Mouse (Mus musculus) right cerebral cortex, adult 2 months (tissue): Measurements from ENCODE around the gene Fam216a.

ENCODE experiments used
- DNase-seq, 2 experiments: peaks; one replicate each; pipeline ENCODE4 v3.0.0; 2021 to 2022; ENCODE audit warnings: low spot score in 2 of 2

Gene Fam216a

DNA sequence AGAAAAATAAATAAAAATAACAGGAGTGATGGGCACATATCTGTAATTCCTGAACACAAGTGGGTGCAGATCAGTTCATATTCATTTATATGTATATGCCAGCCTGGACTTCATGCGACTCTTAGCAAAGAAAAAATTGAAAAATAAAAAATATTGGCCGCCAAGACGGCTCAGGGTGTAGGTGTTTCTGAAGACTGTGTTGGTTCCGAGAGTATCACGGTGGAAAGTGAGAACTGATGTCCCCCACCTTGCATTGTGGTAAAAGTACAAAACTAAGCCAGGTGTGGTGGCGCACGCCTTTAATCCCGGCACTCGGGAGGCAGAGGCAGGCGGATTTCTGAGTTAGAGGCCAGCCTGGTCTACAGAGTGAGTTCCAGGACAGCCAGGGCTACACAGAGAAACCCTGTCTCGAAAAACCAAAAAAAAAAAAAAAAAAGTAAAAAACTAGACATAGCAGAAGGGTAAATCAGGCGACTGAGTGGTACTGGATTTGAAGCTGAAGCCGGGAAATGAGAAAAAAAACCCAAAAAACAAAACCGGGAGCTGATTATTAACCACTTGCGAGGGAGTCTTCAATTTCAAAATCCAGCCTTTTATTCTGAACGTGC is 19.1 kb upstream of the Fam216a start:
- no peak for DNase-seq

DNA sequence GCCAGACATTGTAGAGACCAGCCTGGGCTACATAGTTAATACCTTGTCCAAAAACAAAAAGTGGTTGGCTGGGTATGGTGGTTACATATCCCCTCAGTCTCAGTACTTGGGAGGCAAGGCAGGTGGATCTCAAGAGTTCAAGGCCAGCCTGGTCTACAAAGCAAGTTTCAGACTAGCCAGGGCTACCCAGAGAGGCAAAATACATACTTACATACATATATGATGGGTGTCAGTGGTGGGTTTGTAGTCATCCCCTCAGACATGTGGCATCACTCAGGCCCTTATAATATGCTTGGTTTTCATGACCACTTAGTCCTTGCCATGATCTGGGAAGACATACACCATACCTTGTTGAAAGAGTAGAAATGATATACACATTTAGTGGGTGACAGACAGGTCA is 18.5 kb upstream of the Fam216a start:
- no peak for DNase-seq

DNA sequence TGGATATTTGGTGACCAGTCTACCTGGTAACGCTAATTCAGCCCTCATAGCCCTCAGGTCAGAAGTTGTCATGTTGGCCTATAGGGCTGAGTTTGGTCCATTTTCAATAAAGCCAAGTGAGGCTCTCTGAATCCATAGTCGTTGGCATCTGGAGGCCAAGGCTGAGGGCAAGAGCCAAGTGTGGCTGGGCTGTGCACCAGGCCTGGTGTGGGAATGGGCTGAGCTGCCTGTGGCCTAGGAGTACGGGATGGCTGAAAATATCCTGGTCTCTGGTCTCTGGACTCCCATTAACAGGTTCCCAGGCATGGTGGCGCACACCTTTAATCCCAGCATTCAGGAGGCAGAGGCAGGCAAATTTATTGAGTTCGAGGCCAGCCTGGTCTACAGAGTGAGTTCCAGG is 17.8 kb upstream of the Fam216a start:
- no peak for DNase-seq

DNA sequence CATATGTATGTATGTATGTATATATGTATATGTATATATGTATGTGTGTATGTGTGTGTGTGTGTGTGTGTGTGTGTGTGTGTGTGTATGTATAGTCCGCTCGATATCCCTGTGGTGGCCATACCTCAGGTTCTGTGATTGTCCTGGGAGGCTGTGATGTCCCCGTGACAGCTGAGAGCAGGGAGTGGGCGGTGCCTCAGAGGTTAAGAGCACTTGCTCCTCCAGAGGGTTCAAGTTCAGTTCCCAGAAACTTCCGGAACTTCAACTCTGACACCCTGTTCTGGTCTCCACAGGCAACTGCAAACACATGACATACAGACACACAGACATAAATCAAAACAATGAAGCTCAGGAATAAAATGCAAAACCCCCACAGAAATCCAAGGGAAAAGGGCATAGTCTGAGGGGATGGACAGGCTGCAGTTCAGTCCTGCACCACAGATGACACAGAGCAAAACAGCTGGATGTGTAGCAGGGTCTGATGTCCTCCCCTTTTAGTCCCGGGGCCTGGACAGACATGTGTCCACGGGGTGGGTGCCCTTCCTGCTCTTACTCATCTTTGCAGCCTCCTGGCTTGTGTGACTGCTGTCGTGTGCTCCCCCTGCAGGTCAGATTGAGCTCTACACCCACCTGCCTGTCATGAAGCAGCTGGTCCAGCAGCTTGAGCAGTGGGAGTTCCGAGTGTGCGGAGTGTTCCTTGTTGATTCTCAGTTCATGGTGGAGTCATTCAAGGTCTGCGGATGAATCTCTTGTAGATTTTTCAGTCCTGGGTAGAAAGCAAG is 7.4 kb upstream of the Fam216a start:
- DNase-seq: peak; percentile 82 to 88

DNA sequence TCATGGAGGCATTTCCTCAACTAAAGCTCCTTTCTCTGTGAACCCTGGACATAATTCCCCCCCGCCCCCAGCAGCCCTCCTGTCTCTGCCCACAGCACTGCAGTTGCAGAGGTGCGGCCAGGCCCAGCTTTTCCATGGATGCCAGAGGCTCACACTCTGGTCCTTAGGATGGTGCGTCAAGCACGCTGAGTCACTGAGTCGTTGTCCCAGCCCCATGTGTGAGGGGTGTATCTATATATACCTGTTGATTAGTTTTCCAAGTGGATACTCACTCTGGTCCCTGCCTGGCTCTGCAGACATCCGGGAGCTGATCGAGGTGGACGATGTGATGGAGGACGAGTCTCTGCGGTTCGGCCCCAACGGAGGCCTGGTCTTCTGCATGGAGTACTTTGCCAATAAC is 6.0 kb upstream of the Fam216a start:
- no peak for DNase-seq

DNA sequence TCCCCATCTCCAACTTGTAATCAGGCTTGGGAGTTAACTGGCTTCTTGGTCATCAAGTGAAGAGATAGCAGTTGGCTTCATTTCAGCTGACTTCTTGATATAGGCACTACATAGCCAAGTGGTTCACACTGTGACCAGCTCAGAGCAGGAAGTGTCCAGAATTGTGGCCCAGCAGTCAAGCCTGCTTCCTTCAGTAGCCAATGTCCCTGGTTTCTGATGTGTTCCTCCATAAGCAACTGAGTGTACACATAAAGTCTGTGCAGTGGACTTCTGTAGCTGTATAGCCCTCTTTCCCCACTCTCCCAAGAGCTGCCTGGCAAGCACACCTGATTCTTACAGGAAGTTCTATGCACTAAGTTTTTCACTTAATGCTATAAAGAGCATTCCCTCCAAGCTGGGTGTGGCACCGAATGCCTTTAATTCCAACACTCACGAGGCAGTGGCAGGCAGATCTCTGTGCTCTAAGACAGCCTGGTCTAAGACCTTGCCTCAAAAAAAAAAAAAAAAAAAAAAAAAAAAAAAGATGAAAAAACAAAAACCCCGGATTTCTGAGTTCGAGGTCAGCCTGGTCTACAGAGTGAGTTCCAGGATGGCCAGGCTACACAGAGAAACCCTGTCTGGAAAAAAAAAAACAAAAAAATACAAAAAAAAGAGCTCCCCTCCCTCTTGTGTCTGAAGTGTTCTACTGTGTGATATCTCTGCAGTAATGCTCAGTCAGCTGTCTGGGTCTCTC is 5.1 kb upstream of the Fam216a start:
- DNase-seq: no peak

DNA sequence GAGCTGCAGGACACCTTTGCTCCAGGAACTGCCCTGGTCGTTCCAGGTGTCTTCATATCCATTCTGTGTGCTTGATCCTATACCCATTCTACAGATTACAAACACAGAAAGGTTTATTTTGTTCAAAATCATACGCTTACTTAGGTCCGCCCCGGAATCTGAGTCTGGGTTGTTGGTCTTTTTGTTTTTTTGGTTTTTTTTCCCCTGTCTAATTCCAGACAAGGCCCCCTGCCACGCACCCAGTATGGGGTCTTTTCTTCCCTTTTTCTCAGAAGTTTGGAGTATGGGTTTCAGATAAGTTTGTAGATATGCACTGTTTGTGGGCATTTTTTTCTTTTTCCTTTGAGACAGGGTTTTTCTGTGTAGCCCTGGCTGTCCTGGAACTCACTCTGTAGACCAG is 714 bp upstream of the Fam216a start:
- DNase-seq: no peak

DNA sequence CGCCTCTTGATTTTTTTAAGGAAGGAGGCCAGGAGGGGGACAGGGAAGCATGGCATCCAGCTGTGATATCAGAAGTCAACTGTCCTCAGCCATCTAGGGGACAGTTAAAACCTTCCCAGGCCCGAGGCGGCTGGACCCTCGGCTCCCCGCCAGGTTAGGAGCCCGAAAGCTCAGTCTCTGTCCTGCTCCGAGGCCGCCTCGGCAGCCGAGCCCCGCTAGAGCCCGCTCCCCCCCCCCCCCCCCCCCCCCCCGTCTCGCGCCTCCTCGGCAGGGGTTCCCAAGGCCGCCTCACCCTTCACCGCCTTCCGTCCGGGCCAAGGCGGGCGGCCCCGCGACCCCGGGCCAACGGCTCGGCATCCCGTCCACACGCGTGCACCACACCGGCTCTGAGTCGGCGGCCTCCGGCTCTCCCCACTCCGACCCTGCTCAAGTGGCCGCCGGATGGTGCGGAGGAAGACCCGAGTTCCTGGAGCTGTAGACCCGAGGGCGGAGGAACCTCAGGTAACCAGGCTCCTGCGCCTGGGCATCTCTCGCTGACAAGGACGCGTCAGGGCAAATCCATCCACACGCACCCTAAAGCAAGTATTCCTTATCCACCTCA is 473 bp downstream of the Fam216a start, which contains the start of gene Gpn3:
Gene Gpn3, plus strand, starts transcription at position 286 of the 601 bp plus-strand sequence.
- no peak for DNase-seq

DNA sequence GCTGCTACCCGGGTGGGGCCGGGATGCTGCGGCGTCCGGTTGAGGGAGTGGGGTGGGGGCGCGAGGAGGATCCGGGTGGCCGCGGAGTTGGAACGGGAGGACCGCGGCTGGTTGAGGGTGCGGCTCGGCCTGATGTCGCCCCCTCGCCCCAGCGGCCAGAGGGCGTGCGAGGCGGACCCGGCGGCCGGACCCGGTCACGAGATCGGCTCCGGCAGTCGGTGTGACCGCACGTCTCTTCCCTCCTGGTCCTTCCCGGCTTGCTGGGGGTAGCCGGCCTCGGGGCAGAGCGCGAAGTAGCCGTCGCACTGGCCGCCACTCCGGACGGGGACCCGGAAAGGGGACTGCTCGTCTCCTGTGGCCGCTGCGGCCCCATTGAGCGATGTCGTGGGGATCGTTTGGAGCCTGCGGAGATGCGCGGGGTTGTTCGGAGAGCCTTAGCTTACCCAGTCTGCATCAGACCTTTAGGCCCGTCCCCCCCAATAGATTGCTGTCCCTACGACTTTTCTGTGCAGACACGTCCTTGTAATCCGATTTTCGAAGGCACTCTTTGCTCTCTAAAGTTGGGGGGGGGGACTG is 17.6 kb downstream of the Fam216a start:
- no peak for DNase-seq

DNA sequence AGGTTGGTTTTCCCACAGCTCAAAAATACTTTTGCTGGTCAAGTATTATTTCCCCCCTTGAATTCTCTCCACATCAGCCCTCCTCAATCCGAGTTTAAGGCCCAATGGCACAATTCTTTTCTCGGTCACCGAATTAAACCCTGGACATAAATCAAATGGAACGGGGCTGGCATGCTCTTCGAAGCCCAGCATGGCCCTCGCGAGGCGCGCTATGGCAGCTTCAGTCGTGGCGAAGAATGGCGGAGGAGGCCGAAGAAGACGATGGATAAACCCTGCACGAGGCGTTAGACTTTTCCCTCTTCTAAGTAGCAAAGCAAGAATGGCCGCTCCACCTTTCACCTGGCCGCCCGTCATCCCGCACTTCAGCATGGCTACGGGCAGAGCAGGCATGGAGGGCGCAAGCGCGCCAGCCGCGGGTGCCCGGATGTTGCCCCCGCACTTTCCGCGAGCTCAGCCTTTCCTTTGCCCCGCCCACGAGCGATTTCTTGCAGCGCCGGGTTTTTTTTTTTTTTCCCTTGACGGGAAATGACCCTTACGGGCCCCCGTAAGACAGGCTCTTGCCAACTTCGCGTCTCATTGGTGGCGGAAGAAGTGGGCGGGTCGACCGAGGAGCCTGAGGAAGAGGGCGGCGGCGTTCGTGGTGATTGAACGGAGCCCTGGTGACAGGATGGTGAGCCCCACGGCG is 18.2 kb downstream of the Fam216a start, which contains the start of the genes Rad9b and Vps29:
Gene Rad9b, minus strand, starts transcription at position 427 of the 685 bp plus-strand sequence.
Gene Vps29, plus strand, starts transcription at position 563 of the 685 bp plus-strand sequence.
- peak; percentile 97 to 99 for DNase-seq

DNA sequence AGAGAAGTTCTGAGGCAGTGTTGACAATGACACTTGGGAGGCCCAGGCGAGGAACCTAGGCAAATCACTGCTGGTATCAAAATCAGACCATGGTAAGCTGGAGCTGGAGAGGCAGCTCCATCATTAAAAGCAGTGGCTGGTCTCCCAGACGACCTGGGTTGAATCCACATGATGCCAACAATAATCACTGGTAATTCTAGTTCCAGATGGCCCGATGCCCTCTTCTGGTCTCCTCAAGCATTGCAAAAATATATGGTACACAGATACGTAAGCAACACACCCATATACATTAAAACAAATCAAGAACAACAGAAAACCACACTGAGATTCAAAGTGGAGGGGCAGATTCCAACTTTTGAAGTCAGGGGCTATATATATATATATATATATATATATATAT is 26.4 kb downstream of the Fam216a start:
- DNase-seq: no peak

DNA sequence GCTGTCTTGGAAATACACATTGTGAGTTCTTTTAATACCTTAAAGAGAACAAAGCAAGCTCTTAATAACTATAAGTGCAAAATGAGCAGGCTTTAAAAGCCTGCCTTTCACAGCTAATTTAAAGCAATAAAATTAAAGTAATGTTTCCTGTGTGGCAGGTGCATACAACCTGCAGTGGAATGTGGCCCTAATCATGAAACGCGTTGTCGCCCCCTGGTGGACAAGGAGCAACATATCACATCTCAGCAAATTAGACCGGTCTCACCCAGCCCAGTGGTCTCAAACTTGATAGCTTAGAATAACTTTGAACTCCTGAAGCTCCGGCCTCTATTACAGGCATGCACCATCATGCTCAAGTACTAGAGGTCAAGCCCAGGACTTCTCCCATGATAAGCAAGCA is 27.9 kb downstream of the Fam216a start:
- peak; percentile 74 to 83 for DNase-seq

DNA sequence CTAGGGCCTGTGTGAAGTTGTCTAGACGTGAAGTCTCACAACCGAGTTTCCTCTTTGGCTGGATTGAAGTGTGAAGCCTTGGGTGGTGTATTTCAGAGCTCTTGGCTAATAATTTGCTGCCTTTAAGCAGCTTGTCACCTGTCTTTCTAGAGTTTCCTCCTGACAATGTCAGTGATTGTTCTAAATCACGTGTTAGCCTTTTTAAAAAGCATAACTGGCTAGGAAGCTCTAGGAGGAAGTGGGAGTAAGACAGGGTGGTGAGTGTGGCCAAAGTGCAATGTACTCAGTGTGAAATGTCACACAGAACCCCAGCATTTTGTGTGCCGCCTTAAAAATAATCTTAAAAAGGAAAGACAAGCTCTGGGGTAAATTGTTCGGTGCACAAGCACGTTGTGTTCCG is 28.4 kb downstream of the Fam216a start:
- no peak for DNase-seq

DNA sequence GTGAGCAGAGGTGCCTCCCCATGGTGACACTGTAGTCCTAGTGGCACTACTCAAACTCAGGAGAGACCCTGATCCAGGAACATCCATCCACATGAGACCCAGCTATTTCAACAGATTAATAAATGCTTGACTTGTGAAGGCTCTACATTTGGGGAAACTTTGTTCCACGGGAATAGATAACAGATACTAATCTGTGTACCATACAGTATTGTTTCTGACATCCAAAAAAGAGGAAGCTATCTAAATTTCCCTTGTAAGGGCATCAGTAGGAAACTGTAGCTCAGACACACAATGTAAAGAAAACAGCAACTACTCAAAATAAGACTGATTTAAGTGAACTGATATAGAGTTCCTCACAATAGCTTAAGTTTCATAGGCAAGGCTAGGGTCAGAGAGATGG is 29.3 kb downstream of the Fam216a start:
- no peak for DNase-seq

DNA sequence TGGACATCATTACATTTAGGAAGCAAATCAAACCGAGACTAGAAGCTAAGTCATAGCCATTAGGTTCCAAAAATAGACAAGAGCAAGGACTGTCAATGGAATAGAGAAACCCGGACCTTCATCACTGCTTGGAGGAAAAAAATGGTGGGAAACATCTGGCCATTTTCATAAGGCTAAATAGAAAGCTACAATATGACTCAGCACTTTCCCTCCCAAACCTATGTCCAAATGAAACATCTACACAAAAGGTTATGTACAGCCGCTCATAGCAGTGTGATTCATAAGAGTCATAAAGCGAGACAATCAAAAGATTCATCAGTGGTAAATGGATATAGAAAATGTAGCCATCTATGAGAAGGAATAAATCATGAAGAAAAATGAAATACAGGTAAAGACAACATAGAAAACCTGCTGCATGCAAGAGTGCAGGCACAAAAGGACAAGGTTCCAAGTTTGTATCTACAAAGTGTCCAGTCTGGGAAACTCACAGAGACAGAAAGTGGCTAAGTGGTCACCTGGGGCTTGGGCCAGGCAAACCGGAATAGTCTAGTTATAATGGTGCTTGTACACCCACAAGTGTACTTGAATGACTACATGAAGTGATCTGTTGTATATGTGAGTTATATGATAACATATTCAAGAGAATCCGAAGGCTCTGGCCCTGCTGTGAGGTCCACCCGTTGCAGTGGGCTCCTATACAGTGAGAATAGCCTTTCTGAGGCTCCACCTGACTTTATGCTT is 35.4 kb downstream of the Fam216a start:
- no peak for DNase-seq

DNA sequence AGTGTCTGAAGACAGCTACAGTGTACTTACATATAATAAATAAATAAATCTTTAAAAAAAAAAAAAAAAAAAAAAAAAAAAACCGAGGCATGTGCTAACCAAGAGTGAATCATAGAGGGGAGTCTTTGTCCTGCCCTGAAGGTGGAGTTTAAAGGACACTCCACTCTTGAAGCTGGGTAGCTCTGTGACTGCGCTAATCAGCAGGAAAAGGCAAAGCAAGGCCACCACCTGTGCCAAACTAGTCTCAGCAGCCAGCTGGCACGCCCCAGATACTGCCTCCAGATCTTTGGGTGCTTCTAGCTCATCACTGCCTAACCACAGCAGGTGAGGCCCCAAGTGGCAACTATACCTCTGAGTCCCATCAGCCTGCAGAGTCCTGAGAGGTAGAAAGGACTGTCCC is 37.5 kb downstream of the Fam216a start:
- DNase-seq: no peak

DNA sequence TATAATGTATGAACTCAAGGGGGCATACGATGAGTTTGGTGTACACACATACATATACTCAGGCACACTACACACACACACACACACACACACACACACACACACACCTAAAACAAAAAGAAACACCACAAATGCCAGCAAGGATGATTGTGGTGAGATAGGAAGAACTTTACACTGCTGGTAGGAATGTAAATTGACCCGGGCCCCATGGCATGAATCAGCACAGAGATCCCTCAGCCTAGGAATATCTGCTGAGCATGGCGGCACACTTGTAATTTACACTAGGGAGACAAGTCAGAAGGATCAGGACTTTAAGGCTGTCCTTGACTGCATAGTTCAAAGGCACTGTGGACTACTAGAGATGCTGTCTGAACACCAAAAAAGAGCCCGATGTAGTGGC is 41.9 kb downstream of the Fam216a start:
- no peak for DNase-seq

DNA sequence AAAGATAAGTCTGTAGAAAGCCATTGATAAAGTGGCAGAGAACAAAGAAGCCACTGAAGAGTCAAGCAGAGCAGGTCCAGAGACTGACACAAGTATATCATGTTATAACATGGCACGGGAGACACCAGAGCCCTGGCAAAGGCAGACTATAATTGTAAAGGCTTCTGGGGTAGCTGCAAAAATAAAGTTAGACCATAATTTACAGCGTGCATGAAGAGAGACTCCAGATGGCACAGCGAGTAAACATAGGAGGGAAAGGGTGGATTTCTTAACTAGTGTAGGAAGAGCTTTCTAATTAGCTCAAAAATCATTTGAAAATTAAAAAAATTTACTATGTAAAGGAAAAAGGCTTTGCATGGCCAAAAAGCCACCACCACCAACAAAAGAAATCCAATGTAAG is 44.9 kb downstream of the Fam216a start:
- DNase-seq: no peak

DNA sequence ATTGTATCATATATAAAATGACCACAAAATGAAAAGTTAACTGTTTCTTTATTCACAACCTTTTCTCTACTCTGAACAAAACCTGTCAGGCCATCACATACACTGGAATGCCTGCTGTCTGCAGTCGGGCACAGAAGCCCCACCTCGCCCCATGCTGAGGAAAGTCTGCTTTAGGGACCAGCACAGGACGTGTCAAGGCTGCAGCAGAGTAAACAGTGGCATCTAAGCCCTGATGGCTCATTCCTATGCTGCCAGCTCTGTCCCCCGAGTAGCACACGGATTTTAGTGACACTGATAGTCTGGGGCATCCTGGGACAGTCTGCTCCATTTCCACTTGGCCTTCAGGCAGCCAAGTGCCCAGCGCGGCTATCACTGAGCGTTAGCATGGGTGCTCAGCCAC is 46.7 kb downstream of the Fam216a start:
- DNase-seq: no peak

DNA sequence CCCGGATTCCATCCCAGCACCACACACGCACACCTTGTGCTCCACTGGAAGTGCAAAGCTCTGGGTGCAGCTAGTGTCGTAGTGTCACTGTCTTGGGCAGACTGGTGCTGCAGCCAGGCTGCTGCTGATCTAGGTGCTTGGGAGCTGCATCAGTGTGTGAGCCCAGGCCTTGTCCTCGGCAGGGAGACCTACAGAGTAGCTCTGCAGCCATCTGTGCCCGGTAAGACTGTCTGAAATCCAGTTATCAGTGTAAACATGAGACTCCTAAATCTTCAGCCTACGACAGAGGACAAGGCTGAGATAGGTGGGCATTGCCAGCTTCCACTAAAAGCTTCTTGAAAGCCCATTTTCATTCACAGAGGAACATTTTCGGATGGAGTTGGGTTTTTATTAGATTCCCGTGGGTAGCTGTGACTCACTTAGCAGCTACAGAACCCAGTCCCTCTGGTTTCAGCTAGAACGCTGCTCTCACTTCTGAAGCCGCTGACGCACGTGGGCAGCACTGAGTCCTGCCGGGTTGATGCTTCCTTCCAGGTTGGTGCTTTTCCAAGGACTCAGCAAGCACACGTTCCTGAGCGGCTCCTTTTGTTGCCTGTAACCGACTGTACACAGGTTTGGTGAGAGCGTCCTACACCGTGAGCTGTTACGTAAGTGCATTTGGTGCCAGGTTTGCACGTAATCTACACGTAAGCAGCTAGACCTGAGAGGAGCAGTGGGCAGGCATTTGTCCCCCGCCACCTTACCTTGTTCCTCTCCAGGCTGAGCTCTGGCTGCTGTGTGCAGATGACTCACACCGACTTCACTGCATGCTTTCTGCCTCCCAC is 47.3 kb downstream of the Fam216a start:
- peak; percentile 86 to 89 for DNase-seq
